Mouse (Mus musculus): ENCODE measurements around the gene Samd7. TPM values are rescaled to one million over a fixed set of nuclear protein-coding genes. Genes with fewer than 3 reads are reported as not detected.

Gene Samd7
- polyA plus RNA-seq, 1 experiment: not detected

GRCm38 (mm10) chr3:30722036-30722435, 24.1 kb upstream of the Samd7 start:
- TF ChIP-seq CTCF (IDR thresholded peaks at IDR 0.05; ENCODE audit: insufficient read depth, low read depth, low read length) (no peak), POLR2A (IDR thresholded peaks at IDR 0.05; ENCODE audit: insufficient read depth, low read depth, low read length) (no peak)
- Histone ChIP-seq H3K4me3 (ENCODE audit: insufficient read depth, low read depth, low read length) (no peak overlapping the region), H3K4me1 (ENCODE audit: control insufficient read depth, insufficient read depth, low read length) (no peaks in the 10 kb centered on the region), H3K27ac (ENCODE audit: insufficient read depth, low read depth, low read length) (no peak overlapping the region)
- WGBS: 87% methylated on average over 4 of the region's 4 CpGs

- no peak for TF ChIP-seq POLR2A (IDR thresholded peaks at IDR 0.05; ENCODE audit: insufficient read depth, low read depth, low read length)
- no peak for TF ChIP-seq CTCF (IDR thresholded peaks at IDR 0.05; ENCODE audit: insufficient read depth, low read depth, low read length)
- WGBS: 87% methylated on average over 2 of the region's 2 CpGs
- H3K27ac ChIP-seq (ENCODE audit: insufficient read depth, low read depth, low read length): no peak overlapping the region
- H3K4me1 ChIP-seq (ENCODE audit: control insufficient read depth, insufficient read depth, low read length): no peaks in the 10 kb centered on the region
- no peak overlapping the region for H3K4me3 ChIP-seq (ENCODE audit: insufficient read depth, low read depth, low read length)
Measured at GRCm38 (mm10) chr3:30722461-30722860, 23.6 kb upstream of the Samd7 start.

GRCm38 (mm10) chr3:30723179-30723578, 22.9 kb upstream of the Samd7 start:
- H3K27ac ChIP-seq (ENCODE audit: insufficient read depth, low read depth, low read length): no peak overlapping the region
- WGBS: 67% methylated on average over 5 of the region's 5 CpGs
- no peak for TF ChIP-seq CTCF (IDR thresholded peaks at IDR 0.05; ENCODE audit: insufficient read depth, low read depth, low read length)
- TF ChIP-seq POLR2A (IDR thresholded peaks at IDR 0.05; ENCODE audit: insufficient read depth, low read depth, low read length): no peak

GRCm38 (mm10) chr3:30724105-30724824, 21.8 kb upstream of the Samd7 start:
- no peak for TF ChIP-seq POLR2A (IDR thresholded peaks at IDR 0.05; ENCODE audit: insufficient read depth, low read depth, low read length)
- no peak for TF ChIP-seq CTCF (IDR thresholded peaks at IDR 0.05; ENCODE audit: insufficient read depth, low read depth, low read length)
- Histone ChIP-seq H3K4me3 (ENCODE audit: insufficient read depth, low read depth, low read length) (no peak overlapping the region), H3K27ac (ENCODE audit: insufficient read depth, low read depth, low read length) (no peak overlapping the region), H3K4me1 (ENCODE audit: control insufficient read depth, insufficient read depth, low read length) (no peaks in the 10 kb centered on the region)
- 77% methylated on average over 10 of the region's 10 CpGs for WGBS

More at GRCm38 (mm10) chr3:30723179-30723578, 22.9 kb upstream of the Samd7 start:
- H3K4me3 ChIP-seq (ENCODE audit: insufficient read depth, low read depth, low read length): no peak overlapping the region
- no peaks in the 10 kb centered on the region for H3K4me1 ChIP-seq (ENCODE audit: control insufficient read depth, insufficient read depth, low read length)

- TF ChIP-seq CTCF (IDR thresholded peaks at IDR 0.05; ENCODE audit: insufficient read depth, low read depth, low read length): no peak
- no peak for TF ChIP-seq POLR2A (IDR thresholded peaks at IDR 0.05; ENCODE audit: insufficient read depth, low read depth, low read length)
- WGBS: 86% methylated on average over 10 of the region's 10 CpGs
- H3K27ac ChIP-seq (ENCODE audit: insufficient read depth, low read depth, low read length): no peak overlapping the region
- H3K4me3 ChIP-seq (ENCODE audit: insufficient read depth, low read depth, low read length): no peak overlapping the region
- H3K4me1 ChIP-seq (ENCODE audit: control insufficient read depth, insufficient read depth, low read length): no peaks in the 10 kb centered on the region
Measured at GRCm38 (mm10) chr3:30724848-30725465, 21.1 kb upstream of the Samd7 start.

- H3K4me1 ChIP-seq (ENCODE audit: control insufficient read depth, insufficient read depth, low read length): no peaks in the 10 kb centered on the region
- H3K27ac ChIP-seq (ENCODE audit: insufficient read depth, low read depth, low read length): no peak overlapping the region
- TF ChIP-seq CTCF (IDR thresholded peaks at IDR 0.05; ENCODE audit: insufficient read depth, low read depth, low read length) (no peak), POLR2A (IDR thresholded peaks at IDR 0.05; ENCODE audit: insufficient read depth, low read depth, low read length) (no peak)
- no peak overlapping the region for H3K4me3 ChIP-seq (ENCODE audit: insufficient read depth, low read depth, low read length)
- WGBS: 86% methylated on average over 7 of the region's 7 CpGs
Measured at GRCm38 (mm10) chr3:30725514-30725913, 20.6 kb upstream of the Samd7 start.

- TF ChIP-seq POLR2A (IDR thresholded peaks at IDR 0.05; ENCODE audit: insufficient read depth, low read depth, low read length): no peak
- TF ChIP-seq CTCF (IDR thresholded peaks at IDR 0.05; ENCODE audit: insufficient read depth, low read depth, low read length): no peak
- no peaks in the 10 kb centered on the region for H3K4me1 ChIP-seq (ENCODE audit: control insufficient read depth, insufficient read depth, low read length)
Measured at GRCm38 (mm10) chr3:30727209-30727608, 18.9 kb upstream of the Samd7 start.

GRCm38 (mm10) chr3:30729046-30729445, 17.0 kb upstream of the Samd7 start:
- TF ChIP-seq CTCF (IDR thresholded peaks at IDR 0.05; ENCODE audit: insufficient read depth, low read depth, low read length): no peak
- no peak for TF ChIP-seq POLR2A (IDR thresholded peaks at IDR 0.05; ENCODE audit: insufficient read depth, low read depth, low read length)
- Histone ChIP-seq H3K27ac (ENCODE audit: insufficient read depth, low read depth, low read length) (no peak overlapping the region), H3K4me1 (ENCODE audit: control insufficient read depth, insufficient read depth, low read length) (no peaks in the 10 kb centered on the region), H3K4me3 (ENCODE audit: insufficient read depth, low read depth, low read length) (no peak overlapping the region)
- WGBS: 91% methylated on average over 5 of the region's 5 CpGs

More at GRCm38 (mm10) chr3:30727209-30727608, 18.9 kb upstream of the Samd7 start:
- no peak overlapping the region for H3K4me3 ChIP-seq (ENCODE audit: insufficient read depth, low read depth, low read length)
- 90% methylated on average over 4 of the region's 4 CpGs for WGBS
- no peak overlapping the region for H3K27ac ChIP-seq (ENCODE audit: insufficient read depth, low read depth, low read length)

GRCm38 (mm10) chr3:30736809-30737208, 9.3 kb upstream of the Samd7 start:
- 38% methylated on average over 9 of the region's 9 CpGs for WGBS
- Histone ChIP-seq H3K4me1 (ENCODE audit: control insufficient read depth, insufficient read depth, low read length) (peaks cover 9% of the 10 kb centered on the region; the same call in 1 of the 2 replicates), H3K27ac (ENCODE audit: insufficient read depth, low read depth, low read length) (no peak overlapping the region), H3K4me3 (ENCODE audit: insufficient read depth, low read depth, low read length) (no peak overlapping the region)
- TF ChIP-seq CTCF (IDR thresholded peaks at IDR 0.05; ENCODE audit: insufficient read depth, low read depth, low read length): no peak
- TF ChIP-seq POLR2A (IDR thresholded peaks at IDR 0.05; ENCODE audit: insufficient read depth, low read depth, low read length): no peak

All from olfactory bulb, adult 2 months (tissue).